Mouse (Mus musculus): ENCODE results near the gene Ppp1r3f. TPM values are rescaled to one million over a fixed set of nuclear protein-coding genes. Genes with fewer than 3 reads are reported as not detected.

Gene Ppp1r3f
- polyA plus RNA-seq (2014; fragmentation: Nextera tagmentation; extraction: Ambion mirVana), result 1.2 and 1.3 TPM in 2 replicates

DNA sequence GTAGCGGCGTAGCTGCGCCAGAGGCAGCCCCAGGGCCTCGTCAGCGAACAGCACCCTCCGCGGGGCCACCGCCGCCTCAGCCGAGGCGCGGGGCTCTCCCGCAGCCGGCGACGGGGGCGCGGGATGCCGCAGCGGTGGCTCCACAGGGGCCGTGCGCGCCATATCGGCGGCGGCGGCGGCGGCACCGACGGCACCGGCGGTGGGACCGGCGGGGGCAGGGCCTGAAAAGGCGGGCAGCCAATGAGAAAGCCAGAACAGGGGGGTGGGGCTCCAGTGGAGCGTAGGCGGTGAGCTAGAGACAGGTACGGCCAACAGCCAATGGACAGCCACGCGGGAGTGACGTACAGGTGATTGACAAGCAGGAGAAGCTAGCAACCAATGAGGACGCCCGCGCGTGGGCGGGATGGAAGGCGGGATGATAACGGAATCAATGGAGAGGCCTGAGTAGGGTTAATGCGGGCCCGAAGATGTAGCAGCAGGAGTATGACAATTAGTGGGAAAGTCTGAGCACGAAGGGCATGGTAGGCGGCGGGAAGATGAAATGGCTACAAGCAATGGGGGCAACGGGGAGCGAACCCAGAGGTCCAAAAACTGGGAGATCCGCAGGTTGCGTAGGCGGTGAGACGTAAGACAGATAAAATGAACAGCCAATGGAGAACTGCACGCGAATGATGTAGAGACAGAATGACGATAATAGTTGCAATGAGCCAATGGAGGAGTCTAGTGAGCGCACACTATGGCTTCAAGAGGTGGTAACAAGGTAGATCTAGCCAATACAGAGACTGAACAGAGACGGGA is at the start of gene Ppp1r3f:
Gene Ppp1r3f, minus strand, starts transcription at position 197 of the 798 bp plus-strand sequence.
- no peaks in the 10 kb centered on the region for H3K27me3 ChIP-seq (ENCODE audit: control insufficient read depth, insufficient read depth, low read length)
- DNase-seq (ENCODE audit: low spot score) (peak; percentile 91), ATAC-seq (replicated peaks; ENCODE audit: insufficient number of reproducible peaks, low FRiP score, low TSS enrichment, low read depth) (peak; percentile 97)
- 17% methylated on average over 53 of the region's 65 CpGs for WGBS
- no peaks in the 10 kb centered on the region for H3K9me3 ChIP-seq (replicated peaks; ENCODE audit: control insufficient read depth, low read length)
- no peaks in the 10 kb centered on the region for H3K36me3 ChIP-seq (replicated peaks; ENCODE audit: control insufficient read depth, insufficient read depth, low read depth, low read length)
- peak within 1 kb of the TSS; percentile 79 for H3K9ac ChIP-seq (replicated peaks; ENCODE audit: low read length)
- peak within 1 kb of the TSS; percentile 59 for H3K4me3 ChIP-seq (ENCODE audit: low read depth, low read length)
- peak within 1 kb of the TSS; percentile 67 for H3K4me2 ChIP-seq (ENCODE audit: low read depth, low read length)
- peak within 1 kb of the TSS; percentile 41; the same call in 1 of the 2 replicates for H3K27ac ChIP-seq (replicated peaks; ENCODE audit: low read depth, low read length)
- H3K4me1 ChIP-seq (ENCODE audit: control insufficient read depth, insufficient read depth, low read length), result no peaks in the 10 kb centered on the region

DNA sequence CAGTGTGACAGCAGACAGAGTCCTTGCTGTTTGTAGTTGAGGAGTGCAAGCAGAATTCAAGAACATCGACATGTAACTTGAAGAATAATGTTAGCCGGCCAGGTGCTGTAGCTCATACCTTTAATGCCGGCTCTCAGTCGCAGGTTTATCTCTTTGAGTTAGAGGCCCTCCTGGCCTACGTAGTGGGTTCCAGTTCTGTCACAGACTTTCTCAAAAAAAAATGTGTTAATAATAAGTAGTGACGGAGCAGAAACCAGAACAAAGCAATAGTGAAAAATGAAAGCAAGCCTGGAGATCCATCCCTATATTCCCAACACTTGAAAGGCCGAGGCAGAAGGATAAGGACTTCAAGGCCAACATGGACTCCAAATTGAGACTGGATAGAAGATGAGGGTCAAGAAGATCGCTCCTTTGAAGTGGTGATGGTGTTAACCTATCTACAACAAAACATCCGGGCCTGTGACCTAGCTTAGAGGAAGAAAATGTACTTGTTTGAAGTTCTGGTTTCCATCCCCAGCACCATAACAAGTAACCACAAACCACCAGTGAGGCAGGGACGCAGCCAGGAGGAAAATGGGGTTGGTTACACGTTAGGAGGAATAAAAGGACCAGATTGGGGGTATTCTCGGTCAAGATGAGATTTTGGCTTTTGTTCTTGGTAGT is 43.9 kb upstream of the Ppp1r3f start:
- Histone ChIP-seq H3K4me2 (ENCODE audit: low read depth, low read length) (no peak overlapping the region), H3K27ac (replicated peaks; ENCODE audit: low read depth, low read length) (no peak overlapping the region), H3K9me3 (replicated peaks; ENCODE audit: control insufficient read depth, low read length) (no peaks in the 10 kb centered on the region), H3K4me3 (ENCODE audit: low read depth, low read length) (no peak overlapping the region), H3K9ac (replicated peaks; ENCODE audit: low read length) (no peak overlapping the region), H3K4me1 (ENCODE audit: control insufficient read depth, insufficient read depth, low read length) (no peaks in the 10 kb centered on the region), H3K36me3 (replicated peaks; ENCODE audit: control insufficient read depth, insufficient read depth, low read depth, low read length) (no peaks in the 10 kb centered on the region), H3K27me3 (ENCODE audit: control insufficient read depth, insufficient read depth, low read length) (no peaks in the 10 kb centered on the region)
- ATAC-seq (replicated peaks; ENCODE audit: insufficient number of reproducible peaks, low FRiP score, low TSS enrichment, low read depth) (no peak), DNase-seq (ENCODE audit: low spot score) (no peak)
- 82% methylated on average over 12 of the region's 12 CpGs for WGBS

DNA sequence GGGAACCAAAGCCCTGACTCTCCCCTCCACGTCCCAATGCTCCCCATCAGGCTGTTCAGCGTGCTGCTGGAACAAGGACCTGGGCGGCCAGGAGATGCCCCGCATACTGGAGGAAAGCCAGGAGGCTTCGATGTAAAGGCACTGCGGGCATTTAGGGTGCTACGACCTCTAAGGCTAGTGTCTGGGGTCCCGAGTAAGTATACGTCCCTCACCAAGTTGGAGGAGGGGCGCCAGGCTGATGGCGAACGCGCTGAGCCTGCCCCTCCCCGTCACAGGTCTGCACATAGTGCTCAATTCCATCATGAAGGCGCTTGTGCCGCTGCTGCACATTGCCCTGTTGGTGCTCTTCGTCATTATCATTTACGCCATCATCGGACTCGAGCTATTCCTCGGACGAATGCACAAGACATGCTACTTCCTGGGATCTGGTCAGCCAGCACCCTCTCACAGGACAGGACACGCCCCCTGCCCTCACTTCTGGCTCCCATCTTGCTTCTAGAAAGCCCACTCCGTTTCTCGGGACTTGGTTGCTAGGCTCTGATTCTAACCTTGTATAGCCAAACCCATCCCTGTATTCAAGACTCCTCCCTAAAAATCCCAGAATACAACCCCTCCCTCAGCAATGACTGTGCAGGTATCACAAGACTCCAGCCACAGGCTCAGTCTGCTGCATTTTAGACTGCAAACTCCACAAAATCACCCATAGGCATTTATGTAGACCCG is 36.6 kb upstream of the Ppp1r3f start:
- WGBS, result 17% methylated on average over 26 of the region's 26 CpGs
- Histone ChIP-seq H3K4me2 (ENCODE audit: low read depth, low read length) (peak overlapping the region; percentile 57), H3K27me3 (ENCODE audit: control insufficient read depth, insufficient read depth, low read length) (no peaks in the 10 kb centered on the region), H3K4me1 (ENCODE audit: control insufficient read depth, insufficient read depth, low read length) (no peaks in the 10 kb centered on the region), H3K9me3 (replicated peaks; ENCODE audit: control insufficient read depth, low read length) (no peaks in the 10 kb centered on the region), H3K36me3 (replicated peaks; ENCODE audit: control insufficient read depth, insufficient read depth, low read depth, low read length) (no peaks in the 10 kb centered on the region), H3K9ac (replicated peaks; ENCODE audit: low read length) (peak overlapping the region; percentile 46; the same call in 1 of the 2 replicates), H3K27ac (replicated peaks; ENCODE audit: low read depth, low read length) (no peak overlapping the region), H3K4me3 (ENCODE audit: low read depth, low read length) (peak overlapping the region; percentile 32)
- ATAC-seq (replicated peaks; ENCODE audit: insufficient number of reproducible peaks, low FRiP score, low TSS enrichment, low read depth), result no peak
- DNase-seq (ENCODE audit: low spot score), result peak; percentile 6

DNA sequence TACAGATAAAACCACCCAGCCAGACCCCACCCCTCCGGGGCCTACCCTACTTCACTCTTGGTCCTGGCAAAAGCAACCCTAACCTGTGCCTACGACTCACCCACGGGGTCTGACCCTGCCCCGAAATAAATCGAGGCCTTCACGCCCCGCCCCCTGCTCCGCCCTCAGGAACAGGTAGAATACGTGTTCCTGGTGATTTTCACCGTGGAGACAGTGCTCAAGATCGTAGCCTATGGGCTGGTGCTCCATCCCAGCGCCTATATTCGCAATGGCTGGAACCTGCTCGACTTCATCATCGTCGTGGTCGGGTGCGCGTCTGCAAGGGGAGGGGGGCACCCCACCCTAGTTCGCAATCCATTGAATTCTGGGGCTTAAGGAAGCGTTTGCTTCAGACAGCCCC is 36.0 kb upstream of the Ppp1r3f start:
- no peaks in the 10 kb centered on the region for H3K36me3 ChIP-seq (replicated peaks; ENCODE audit: control insufficient read depth, insufficient read depth, low read depth, low read length)
- no peaks in the 10 kb centered on the region for H3K9me3 ChIP-seq (replicated peaks; ENCODE audit: control insufficient read depth, low read length)
- ATAC-seq (replicated peaks; ENCODE audit: insufficient number of reproducible peaks, low FRiP score, low TSS enrichment, low read depth) (no peak), DNase-seq (ENCODE audit: low spot score) (no peak)
- H3K27me3 ChIP-seq (ENCODE audit: control insufficient read depth, insufficient read depth, low read length), result no peaks in the 10 kb centered on the region
- no peaks in the 10 kb centered on the region for H3K4me1 ChIP-seq (ENCODE audit: control insufficient read depth, insufficient read depth, low read length)
- 22% methylated on average over 21 of the region's 21 CpGs for WGBS
- peak overlapping the region; percentile 32 for H3K4me3 ChIP-seq (ENCODE audit: low read depth, low read length)
- H3K9ac ChIP-seq (replicated peaks; ENCODE audit: low read length), result no peak overlapping the region; the same call in 1 of the 2 replicates
- peak overlapping the region; percentile 57 for H3K4me2 ChIP-seq (ENCODE audit: low read depth, low read length)
- H3K27ac ChIP-seq (replicated peaks; ENCODE audit: low read depth, low read length), result no peak overlapping the region

DNA sequence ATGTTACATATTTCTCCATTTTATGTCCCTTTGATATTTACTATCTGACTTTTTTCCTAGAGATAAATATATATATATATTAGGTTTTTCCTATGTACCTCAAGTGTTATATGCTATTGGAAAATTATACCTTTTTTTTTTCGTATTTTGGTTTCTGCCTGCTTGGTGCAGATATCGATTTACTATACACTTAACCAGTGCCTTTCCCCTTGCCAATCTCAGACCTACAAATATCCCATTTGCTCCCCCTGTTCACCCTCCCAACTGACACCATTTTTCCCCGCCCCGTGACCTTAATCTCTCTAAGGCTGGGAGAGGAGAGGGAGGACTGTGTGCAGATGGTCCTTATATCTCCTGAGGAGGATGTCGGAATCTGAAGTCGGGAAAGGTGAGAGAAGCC is 32.7 kb upstream of the Ppp1r3f start, which contains the start of gene Cacna1f:
Gene Cacna1f, plus strand, starts transcription at position 301 of the 400 bp plus-strand sequence.
- Histone ChIP-seq H3K36me3 (replicated peaks; ENCODE audit: control insufficient read depth, insufficient read depth, low read depth, low read length) (no peaks in the 10 kb centered on the region), H3K9me3 (replicated peaks; ENCODE audit: control insufficient read depth, low read length) (no peaks in the 10 kb centered on the region), H3K27me3 (ENCODE audit: control insufficient read depth, insufficient read depth, low read length) (no peaks in the 10 kb centered on the region), H3K9ac (replicated peaks; ENCODE audit: low read length) (no peak within 1 kb of the TSS), H3K4me1 (ENCODE audit: control insufficient read depth, insufficient read depth, low read length) (no peaks in the 10 kb centered on the region), H3K27ac (replicated peaks; ENCODE audit: low read depth, low read length) (no peak within 1 kb of the TSS), H3K4me3 (ENCODE audit: low read depth, low read length) (no peak within 1 kb of the TSS), H3K4me2 (ENCODE audit: low read depth, low read length) (no peak within 1 kb of the TSS)
- DNase-seq (ENCODE audit: low spot score), result no peak
- ATAC-seq (replicated peaks; ENCODE audit: insufficient number of reproducible peaks, low FRiP score, low TSS enrichment, low read depth), result no peak
- WGBS, result 79% methylated on average over 6 of the region's 6 CpGs

DNA sequence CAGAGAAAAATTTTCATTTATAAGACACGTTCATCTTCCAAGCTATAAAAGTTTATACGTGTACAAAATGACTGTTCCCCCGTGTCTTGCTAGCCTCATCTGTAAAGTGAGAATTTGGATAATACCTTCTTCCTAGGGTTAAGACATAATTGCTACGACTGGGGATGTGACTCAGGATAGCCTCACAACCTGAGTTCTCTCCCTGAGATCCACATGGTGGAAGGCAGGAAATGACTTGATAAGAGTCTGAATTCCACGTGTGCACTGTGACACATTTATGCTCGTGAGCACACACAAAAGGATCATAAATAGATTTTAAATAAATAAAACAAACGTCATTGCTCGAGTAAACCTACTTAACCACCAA is 31.5 kb upstream of the Ppp1r3f start:
- Histone ChIP-seq H3K4me2 (ENCODE audit: low read depth, low read length) (no peak overlapping the region), H3K4me1 (ENCODE audit: control insufficient read depth, insufficient read depth, low read length) (no peaks in the 10 kb centered on the region), H3K36me3 (replicated peaks; ENCODE audit: control insufficient read depth, insufficient read depth, low read depth, low read length) (no peaks in the 10 kb centered on the region), H3K4me3 (ENCODE audit: low read depth, low read length) (no peak overlapping the region), H3K9ac (replicated peaks; ENCODE audit: low read length) (no peak overlapping the region), H3K9me3 (replicated peaks; ENCODE audit: control insufficient read depth, low read length) (no peaks in the 10 kb centered on the region), H3K27me3 (ENCODE audit: control insufficient read depth, insufficient read depth, low read length) (no peaks in the 10 kb centered on the region), H3K27ac (replicated peaks; ENCODE audit: low read depth, low read length) (no peak overlapping the region)
- 0 out of 2 replicates have a peak, but pooled peaks have one; percentile 32 for ATAC-seq (replicated peaks; ENCODE audit: insufficient number of reproducible peaks, low FRiP score, low TSS enrichment, low read depth)
- DNase-seq (ENCODE audit: low spot score), result no peak
- 49% methylated on average over 8 of the region's 8 CpGs for WGBS

DNA sequence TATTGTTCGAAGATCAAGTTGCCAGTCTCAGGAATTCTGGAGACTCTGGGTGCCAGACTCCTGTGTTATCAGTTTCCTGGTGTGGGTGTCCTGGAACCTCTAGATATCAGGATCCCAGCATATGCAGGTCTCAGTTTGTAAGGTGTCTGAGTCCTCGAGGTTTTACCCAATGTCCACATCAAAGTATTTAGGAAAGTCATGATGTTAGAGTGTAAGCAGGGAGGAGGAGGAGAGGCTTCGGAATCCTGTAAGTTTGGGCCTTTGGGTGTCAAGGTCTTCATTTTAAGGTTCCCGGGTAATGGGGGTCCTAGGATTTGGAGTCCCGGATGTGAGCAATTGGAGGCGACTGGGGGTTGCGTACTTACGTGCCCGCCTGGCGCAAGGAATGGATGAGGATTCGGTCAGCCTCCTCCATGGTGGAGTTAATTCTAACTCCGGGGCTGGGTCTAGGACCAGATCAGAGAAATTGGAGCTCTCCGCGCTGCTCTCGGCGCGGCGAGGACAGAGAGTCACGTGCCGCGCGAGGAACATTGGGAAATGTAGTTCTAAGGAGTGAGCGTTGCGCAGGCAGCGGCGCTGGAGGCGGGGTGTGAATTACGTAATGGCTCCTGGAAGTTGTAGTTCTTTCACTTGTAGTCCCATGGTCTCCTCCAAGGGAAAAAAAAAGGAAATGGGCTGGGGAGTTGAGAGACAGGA is 30.9 kb upstream of the Ppp1r3f start, which contains the start of gene Ccdc22:
Gene Ccdc22, minus strand, starts transcription at position 639 of the 696 bp plus-strand sequence.
- Histone ChIP-seq H3K27me3 (ENCODE audit: control insufficient read depth, insufficient read depth, low read length) (no peaks in the 10 kb centered on the region), H3K9me3 (replicated peaks; ENCODE audit: control insufficient read depth, low read length) (no peaks in the 10 kb centered on the region), H3K4me3 (ENCODE audit: low read depth, low read length) (peak within 1 kb of the TSS; percentile 39), H3K36me3 (replicated peaks; ENCODE audit: control insufficient read depth, insufficient read depth, low read depth, low read length) (no peaks in the 10 kb centered on the region), H3K4me2 (ENCODE audit: low read depth, low read length) (peak within 1 kb of the TSS; percentile 44), H3K9ac (replicated peaks; ENCODE audit: low read length) (peak within 1 kb of the TSS; percentile 43), H3K27ac (replicated peaks; ENCODE audit: low read depth, low read length) (no peak within 1 kb of the TSS), H3K4me1 (ENCODE audit: control insufficient read depth, insufficient read depth, low read length) (no peaks in the 10 kb centered on the region)
- 16% methylated on average over 28 of the region's 28 CpGs for WGBS
- ATAC-seq (replicated peaks; ENCODE audit: insufficient number of reproducible peaks, low FRiP score, low TSS enrichment, low read depth) (peak; percentile 89), DNase-seq (ENCODE audit: low spot score) (peak; percentile 91)

All from embryonic facial prominence, embryonic 11.5 days (tissue).